Mouse (Mus musculus) stomach, embryonic 15.5 days (tissue): ENCODE data around the gene Adamtsl4. TPM values are rescaled to one million over a fixed set of nuclear protein-coding genes. Genes with fewer than 3 reads are reported as not detected.
"Not testable (repeated sequence)": the region's sequence is repeated elsewhere in the genome, so short reads cannot be mapped to it uniquely, and the experiment has no call there.

Experiments used
- ATAC-seq: fragments of 200-750 bp; cut with Nextera tagmentation; 2 replicates; pipeline ENCODE4 v1.8.0; 2017; ENCODE audit warnings: low read depth, moderate number of reproducible peaks, moderate TSS enrichment; ENCODE audit not compliant: insufficient read depth, low FRiP score
- H3K27ac ChIP-seq: fragments of 300-500 bp; sonication (generic); 2 replicates; pipeline ENCODE4 v1.5.1; 2015; ENCODE audit warnings: mild to moderate bottlenecking, inconsistent platforms
- H3K27me3 ChIP-seq: fragments of 300-500 bp; sonication (generic); replicated peaks from 2 replicates; pipeline ENCODE4 v1.6.1; 2015; ENCODE audit warnings: inconsistent platforms
- H3K36me3 ChIP-seq: fragments of 300-500 bp; sonication (generic); 2 replicates; pipeline ENCODE4 v1.6.1; 2015; ENCODE audit warnings: inconsistent platforms
- H3K4me1 ChIP-seq: fragments of 300-500 bp; sonication (generic); 2 replicates; pipeline ENCODE4 v1.6.1; 2015; ENCODE audit warnings: inconsistent platforms
- H3K4me2 ChIP-seq: fragments of 300-500 bp; sonication (generic); 2 replicates; pipeline ENCODE4 v1.6.1; 2015; ENCODE audit warnings: mild to moderate bottlenecking, inconsistent platforms
- H3K4me3 ChIP-seq: fragments of 300-500 bp; sonication (generic); replicated peaks from 2 replicates; pipeline ENCODE4 v1.5.1; 2015; ENCODE audit warnings: inconsistent platforms
- H3K9ac ChIP-seq: fragments of 300-500 bp; sonication (generic); 2 replicates; pipeline ENCODE4 v1.6.1; 2015; ENCODE audit warnings: inconsistent platforms
- H3K9me3 ChIP-seq: fragments of 300-500 bp; sonication (generic); 2 replicates; pipeline ENCODE4 v1.6.1; 2016; ENCODE audit warnings: inconsistent platforms
- WGBS: fragments of 180-500 bp; shearing (Covaris S2); methylation state at CpG from one replicate; pipeline ENCODE4 v1.1.7; 2015; 5-methylcytosine and 5-hydroxymethylcytosine counted together
- polyA plus RNA-seq: library from polyadenylated mRNA; unstranded; fragments of >200 nt; fragmentation: Nextera tagmentation; extraction: Ambion mirVana; gene quantifications from 2 replicates; pipeline ENCODE4 v1.2.1, GENCODE M21; 2015

Gene Adamtsl4
- polyA plus RNA-seq, 1 experiment from 2014 or later = 7.3 TPM

- Histone ChIP-seq H3K9me3 (no peaks in the 10 kb centered on the region), H3K36me3 (no peaks in the 10 kb centered on the region), H3K9ac (no peak overlapping the region), H3K27me3 (no peaks in the 10 kb centered on the region), H3K4me2 (no peak overlapping the region), H3K4me3 (no peak overlapping the region), H3K4me1 (peaks cover 13% of the 10 kb centered on the region), H3K27ac (0 out of 2 replicates have a peak overlapping the region, but pooled peaks have one; percentile 26)
- 24% methylated on average over 7 of the region's 7 CpGs for WGBS
- ATAC-seq = peak; percentile 47
These were observed 8.6 kb upstream of the Adamtsl4 start for GRCm38 (mm10) chr3:95696360-95696759.

GRCm38 (mm10) chr3:95695796-95696195 lies 8.1 kb upstream of the Adamtsl4 start:
- Histone ChIP-seq H3K27me3 (no peaks in the 10 kb centered on the region), H3K9ac (no peak overlapping the region), H3K27ac (no peak overlapping the region), H3K36me3 (no peaks in the 10 kb centered on the region), H3K4me2 (no peak overlapping the region), H3K4me1 (peaks cover 11% of the 10 kb centered on the region), H3K4me3 (no peak overlapping the region), H3K9me3 (no peaks in the 10 kb centered on the region)
- 54% methylated on average over 3 of the region's 3 CpGs for WGBS
- no peak for ATAC-seq

GRCm38 (mm10) chr3:95694808-95695703 lies 7.3 kb upstream of the Adamtsl4 start:
- ATAC-seq = no peak
- Histone ChIP-seq H3K4me3 (no peak overlapping the region), H3K9ac (no peak overlapping the region), H3K9me3 (no peaks in the 10 kb centered on the region), H3K27me3 (no peaks in the 10 kb centered on the region), H3K4me2 (no peak overlapping the region), H3K36me3 (no peaks in the 10 kb centered on the region), H3K4me1 (peaks cover 5% of the 10 kb centered on the region; the same call in 1 of the 2 replicates), H3K27ac (no peak overlapping the region)
- WGBS = 84% methylated on average over 11 of the region's 11 CpGs

- Histone ChIP-seq H3K4me2 (no peak overlapping the region), H3K9ac (no peak overlapping the region), H3K27ac (no peak overlapping the region; the same call in 1 of the 2 replicates), H3K4me3 (no peak overlapping the region), H3K4me1 (peaks cover 9% of the 10 kb centered on the region; the same call in 1 of the 2 replicates), H3K9me3 (no peaks in the 10 kb centered on the region), H3K27me3 (no peaks in the 10 kb centered on the region), H3K36me3 (no peaks in the 10 kb centered on the region)
- WGBS = 60% methylated on average over 11 of the region's 11 CpGs
- ATAC-seq = no peak
These were observed 6.4 kb upstream of the Adamtsl4 start for GRCm38 (mm10) chr3:95693821-95694807.

GRCm38 (mm10) chr3:95692677-95693076 lies 5.0 kb upstream of the Adamtsl4 start:
- Histone ChIP-seq H3K9ac (no peak overlapping the region), H3K9me3 (no peaks in the 10 kb centered on the region), H3K36me3 (no peaks in the 10 kb centered on the region), H3K4me2 (no peak overlapping the region), H3K4me3 (no peak overlapping the region), H3K4me1 (peaks cover 14% of the 10 kb centered on the region; the same call in 1 of the 2 replicates), H3K27me3 (no peaks in the 10 kb centered on the region), H3K27ac (no peak overlapping the region)
- ATAC-seq = no peak
- WGBS = 56% methylated on average over 6 of the region's 6 CpGs

- H3K9ac ChIP-seq, H3K4me3 ChIP-seq, H3K27me3 ChIP-seq, H3K9me3 ChIP-seq, H3K36me3 ChIP-seq, ATAC-seq, H3K4me2 ChIP-seq: not testable (repeated sequence)
- 0 out of 2 replicates have a peak overlapping the region, but pooled peaks have one; percentile 32 for H3K27ac ChIP-seq
- H3K4me1 ChIP-seq = peaks cover 25% of the 10 kb centered on the region
- 79% methylated on average over 2 of the region's 2 CpGs for WGBS
These were observed 2.8 kb upstream of the Adamtsl4 start for GRCm38 (mm10) chr3:95690552-95690951.

- no peaks in the 10 kb centered on the region for H3K36me3 ChIP-seq
- H3K27me3 ChIP-seq = no peaks in the 10 kb centered on the region
- peaks cover 25% of the 10 kb centered on the region for H3K4me1 ChIP-seq
- WGBS = 23% methylated on average over 2 of the region's 2 CpGs
- H3K27ac ChIP-seq = peak overlapping the region; percentile 49; the same call in 1 of the 2 replicates
- H3K9ac ChIP-seq = no peak overlapping the region
- no peaks in the 10 kb centered on the region for H3K9me3 ChIP-seq
- no peak for ATAC-seq
- no peak overlapping the region for H3K4me3 ChIP-seq
- no peak overlapping the region for H3K4me2 ChIP-seq
These were observed 2.2 kb upstream of the Adamtsl4 start for GRCm38 (mm10) chr3:95689940-95690339.

GRCm38 (mm10) chr3:95689171-95689915 lies 1.6 kb upstream of the Adamtsl4 start:
- Histone ChIP-seq H3K9ac (no peak overlapping the region), H3K4me2 (no peak overlapping the region), H3K9me3 (no peaks in the 10 kb centered on the region), H3K27me3 (no peaks in the 10 kb centered on the region), H3K4me3 (no peak overlapping the region), H3K27ac (peak overlapping the region; percentile 49; the same call in 1 of the 2 replicates), H3K36me3 (no peaks in the 10 kb centered on the region), H3K4me1 (peaks cover 29% of the 10 kb centered on the region)
- 19% methylated on average over 11 of the region's 11 CpGs for WGBS
- no peak for ATAC-seq

- ATAC-seq = peak; percentile 5; the same call in 1 of the 2 replicates
- WGBS = 10% methylated on average over 4 of the region's 4 CpGs
- Histone ChIP-seq H3K4me1 (peaks cover 36% of the 10 kb centered on the region), H3K9ac (peak overlapping the region; percentile 29; the same call in 1 of the 2 replicates), H3K9me3 (no peaks in the 10 kb centered on the region), H3K36me3 (no peaks in the 10 kb centered on the region), H3K4me3 (peak overlapping the region; percentile 50), H3K27me3 (no peaks in the 10 kb centered on the region), H3K4me2 (peak overlapping the region; percentile 92), H3K27ac (peak overlapping the region; percentile 95)
These were observed 571 bp downstream of the Adamtsl4 start for GRCm38 (mm10) chr3:95687168-95687523.

- H3K36me3 ChIP-seq = no peaks in the 10 kb centered on the region
- peak overlapping the region; percentile 50 for H3K4me3 ChIP-seq
- peak overlapping the region; percentile 95; the same call in 1 of the 2 replicates for H3K27ac ChIP-seq
- H3K27me3 ChIP-seq = no peaks in the 10 kb centered on the region
- 49% methylated on average over 10 of the region's 10 CpGs for WGBS
- no peak overlapping the region for H3K9ac ChIP-seq
- no peaks in the 10 kb centered on the region for H3K9me3 ChIP-seq
- peaks cover 36% of the 10 kb centered on the region for H3K4me1 ChIP-seq
- no peak for ATAC-seq
- H3K4me2 ChIP-seq = peak overlapping the region; percentile 92
These were observed 1.1 kb downstream of the Adamtsl4 start for GRCm38 (mm10) chr3:95686492-95687167.

GRCm38 (mm10) chr3:95685701-95686100 lies 2.0 kb downstream of the Adamtsl4 start:
- ATAC-seq = no peak
- Histone ChIP-seq H3K27me3 (no peaks in the 10 kb centered on the region), H3K27ac (no peak overlapping the region), H3K4me2 (no peak overlapping the region), H3K9me3 (no peaks in the 10 kb centered on the region), H3K36me3 (no peaks in the 10 kb centered on the region), H3K9ac (no peak overlapping the region), H3K4me1 (peaks cover 38% of the 10 kb centered on the region), H3K4me3 (no peak overlapping the region)
- 68% methylated on average over 2 of the region's 2 CpGs for WGBS
